Mouse (Mus musculus) embryonic facial prominence, embryonic 14.5 days (tissue): ENCODE results near the gene Blvra. TPM values are rescaled to one million over a fixed set of nuclear protein-coding genes. Genes with fewer than 3 reads are reported as not detected.
"Not testable (repeated sequence)": the region's sequence is repeated elsewhere in the genome, so short reads cannot be mapped to it uniquely, and the experiment has no call there.

Experiments used
- ATAC-seq: fragments of 200-750 bp; cut with Nextera tagmentation; 2 replicates; pipeline ENCODE4 v1.8.0; 2017; ENCODE audit warnings: low read depth, moderate number of reproducible peaks, moderate TSS enrichment
- DNase-seq: peaks from one replicate; pipeline ENCODE4 v3.0.0-alpha.2; 2015; ENCODE audit warnings: low spot score
- H3K27ac ChIP-seq: fragments of 300-500 bp; sonication (generic); replicated peaks from 2 replicates; pipeline ENCODE4 v1.5.1; 2014; ENCODE audit warnings: low read depth, mild to moderate bottlenecking, low read length, moderate library complexity
- H3K27me3 ChIP-seq: fragments of 300-500 bp; sonication (generic); replicated peaks from 2 replicates; pipeline ENCODE4 v1.6.1; 2014; ENCODE audit warnings: low read length; ENCODE audit not compliant: control insufficient read depth, insufficient read depth
- H3K36me3 ChIP-seq: fragments of 300-500 bp; sonication (generic); 2 replicates; pipeline ENCODE4 v1.6.1; 2014; ENCODE audit warnings: low read length, mixed read lengths; ENCODE audit not compliant: control insufficient read depth, insufficient read depth
- H3K4me1 ChIP-seq: fragments of 300-500 bp; sonication (generic); 2 replicates; pipeline ENCODE4 v1.6.1; 2014; ENCODE audit warnings: antibody characterized with exemption, low read length; ENCODE audit not compliant: control insufficient read depth, insufficient read depth
- H3K4me2 ChIP-seq: fragments of 300-500 bp; sonication (generic); 2 replicates; pipeline ENCODE4 v1.6.1; 2014; ENCODE audit warnings: low read depth, mild to moderate bottlenecking, low read length, moderate library complexity, mixed read lengths
- H3K4me3 ChIP-seq: fragments of 300-500 bp; sonication (generic); 2 replicates; pipeline ENCODE4 v1.5.1; 2014; ENCODE audit warnings: low read depth, mild to moderate bottlenecking, low read length
- H3K9ac ChIP-seq: fragments of 300-500 bp; sonication (generic); 2 replicates; pipeline ENCODE4 v1.6.1; 2014; ENCODE audit warnings: low read depth, mild to moderate bottlenecking, low read length, moderate library complexity, mixed read lengths
- H3K9me3 ChIP-seq: fragments of 300-500 bp; sonication (generic); 2 replicates; pipeline ENCODE4 v1.6.1; 2016; ENCODE audit warnings: low read length; ENCODE audit not compliant: control insufficient read depth
- WGBS: fragments of 180-500 bp; shearing (Covaris S2); extraction: QIAGEN DNeasy Blood & Tissue Kit; methylation state at CpG from one replicate; pipeline ENCODE4 v1.1.7; 2014; 5-methylcytosine and 5-hydroxymethylcytosine counted together
- polyA plus RNA-seq: library from polyadenylated mRNA; unstranded; fragments of >200 nt; fragmentation: Nextera tagmentation; extraction: Ambion mirVana; gene quantifications from 2 replicates; pipeline ENCODE4 v1.2.1, GENCODE M21; 2014

Blvra gene
- polyA plus RNA-seq, 1 experiment from 2014 or later = 46.0 TPM

DNA sequence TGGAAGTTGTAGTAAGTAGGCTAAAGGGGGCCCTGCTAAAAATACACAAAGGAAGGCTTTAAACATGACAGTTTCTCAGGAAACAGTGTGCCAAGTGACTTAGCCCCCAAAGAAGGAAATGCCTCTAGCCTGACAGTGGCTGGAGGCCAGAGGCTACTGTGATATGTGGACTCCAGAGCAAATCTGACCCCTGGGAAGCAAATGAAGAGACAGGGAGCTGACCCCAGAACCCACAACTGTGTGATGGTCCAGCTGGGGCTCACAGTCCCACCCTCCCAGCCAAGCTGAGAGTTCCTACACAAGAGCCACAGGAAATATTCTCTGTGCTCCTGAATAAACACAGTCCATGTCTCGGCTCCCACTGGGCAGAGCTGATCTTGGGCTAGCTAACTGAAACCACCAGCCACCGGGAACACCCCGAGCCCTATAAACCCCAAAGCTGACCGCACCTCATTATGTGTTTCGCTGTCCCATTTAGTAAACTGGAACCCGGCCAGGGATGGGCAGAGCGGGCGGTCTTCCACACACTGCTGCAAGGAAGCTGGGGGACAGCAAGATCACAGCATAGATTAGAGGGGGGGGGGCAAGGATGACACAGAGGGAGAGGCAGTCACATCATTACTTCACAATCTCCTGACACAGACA is 51.2 kb downstream of the Blvra start:
- H3K27ac ChIP-seq = no peak overlapping the region
- H3K4me3 ChIP-seq = no peak overlapping the region
- H3K27me3 ChIP-seq = no peaks in the 10 kb centered on the region
- no peak overlapping the region for H3K9ac ChIP-seq
- H3K4me2 ChIP-seq = no peak overlapping the region
- DNase-seq (peak; percentile 26), ATAC-seq (no peak)
- peaks cover 87% of the 10 kb centered on the region for H3K36me3 ChIP-seq
- WGBS = 89% methylated on average over 8 of the region's 8 CpGs
- H3K4me1 ChIP-seq = no peaks in the 10 kb centered on the region
- no peaks in the 10 kb centered on the region for H3K9me3 ChIP-seq

DNA sequence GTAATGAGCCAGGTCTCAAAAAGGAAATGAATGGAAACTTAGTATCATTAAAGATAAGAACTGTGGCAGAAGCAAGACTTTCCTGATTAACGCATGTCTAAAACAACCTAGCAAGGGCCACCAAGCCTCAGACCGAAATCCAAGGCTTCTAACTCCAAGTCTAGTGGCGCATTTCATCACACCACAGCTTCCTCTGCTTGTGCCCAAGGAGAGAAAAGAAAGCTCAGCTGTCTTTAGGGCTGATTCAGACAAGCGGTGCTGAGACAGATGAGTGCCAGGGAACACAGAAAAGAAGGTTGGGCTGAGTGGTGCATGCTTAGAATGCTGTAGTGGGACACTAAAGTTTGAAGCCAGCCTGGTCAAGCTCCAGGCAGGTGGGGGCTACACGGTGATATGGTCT is 58.5 kb downstream of the Blvra start:
- DNase-seq = no peak
- H3K4me2 ChIP-seq = no peak overlapping the region
- H3K9ac ChIP-seq = no peak overlapping the region
- no peak for ATAC-seq
- no peaks in the 10 kb centered on the region for H3K9me3 ChIP-seq
- H3K36me3 ChIP-seq = peaks cover 40% of the 10 kb centered on the region
- peaks cover 17% of the 10 kb centered on the region; the same call in 1 of the 2 replicates for H3K4me1 ChIP-seq
- WGBS = 92% methylated on average over 5 of the region's 5 CpGs
- no peaks in the 10 kb centered on the region for H3K27me3 ChIP-seq
- no peak overlapping the region for H3K4me3 ChIP-seq
- H3K27ac ChIP-seq = no peak overlapping the region

GRCm38 (mm10) chr2:127131353-127131752 is 60.9 kb downstream of the Blvra start:
- no peak for DNase-seq
- no peaks in the 10 kb centered on the region for H3K9me3 ChIP-seq
- WGBS = 71% methylated on average over 8 of the region's 8 CpGs
- no peak overlapping the region for H3K27ac ChIP-seq
- no peaks in the 10 kb centered on the region for H3K27me3 ChIP-seq
- H3K4me2 ChIP-seq = no peak overlapping the region; the same call in 1 of the 2 replicates
- peaks cover 17% of the 10 kb centered on the region; the same call in 1 of the 2 replicates for H3K4me1 ChIP-seq
- H3K9ac ChIP-seq = 0 out of 2 replicates have a peak overlapping the region, but pooled peaks have one; percentile 40
- ATAC-seq = no peak
- no peak overlapping the region for H3K4me3 ChIP-seq
- peaks cover 15% of the 10 kb centered on the region for H3K36me3 ChIP-seq

DNA sequence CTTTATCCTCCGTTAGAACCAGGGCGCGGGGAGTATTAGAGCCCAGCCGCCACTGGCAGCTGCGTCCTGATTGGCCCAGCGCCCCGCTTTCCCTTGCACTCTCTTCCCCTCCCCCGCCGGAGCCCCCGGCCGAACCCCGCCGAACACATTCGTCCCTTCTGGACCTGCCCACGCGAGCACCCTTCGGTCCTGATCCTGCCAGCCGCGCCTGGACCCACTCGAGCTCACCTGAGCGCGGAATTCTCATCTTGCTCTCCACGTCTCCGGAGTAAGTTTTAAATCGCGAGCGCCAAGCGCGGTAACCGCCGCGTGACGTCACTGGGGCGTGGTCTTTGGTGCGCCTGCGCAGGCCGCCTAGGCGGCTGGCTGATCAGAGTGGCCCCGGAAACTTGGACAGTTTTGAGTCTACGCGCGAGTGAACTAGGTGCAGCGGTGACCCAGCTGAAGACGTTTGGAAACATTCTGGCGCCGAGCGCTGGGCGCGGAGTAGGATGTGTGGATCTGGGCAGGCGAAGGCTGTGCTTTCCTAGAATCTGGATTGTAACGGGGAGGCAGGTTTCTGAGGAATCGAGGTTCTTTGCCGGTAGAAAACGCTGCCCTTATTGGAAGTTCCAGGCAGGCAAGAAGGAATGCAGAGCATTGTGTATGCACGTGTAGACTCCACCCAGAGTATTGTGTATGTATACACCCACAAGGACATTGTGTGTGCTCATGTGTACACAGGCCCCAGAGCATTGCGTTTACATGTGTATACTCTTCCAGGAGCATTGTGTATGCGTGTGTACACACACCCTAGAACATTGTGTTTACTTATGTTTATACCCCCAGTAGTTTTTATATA is 63.4 kb downstream of the Blvra start, which contains the start of gene Ncaph:
TSS of gene Ncaph (minus strand) at position 334 of the 841 bp plus-strand sequence.
- H3K9ac ChIP-seq = peak within 1 kb of the TSS; percentile 79
- peak within 1 kb of the TSS; percentile 64 for H3K4me3 ChIP-seq
- H3K9me3 ChIP-seq = no peaks in the 10 kb centered on the region
- no peaks in the 10 kb centered on the region for H3K27me3 ChIP-seq
- peak; percentile 90 for ATAC-seq
- peaks cover 26% of the 10 kb centered on the region; the same call in 1 of the 2 replicates for H3K4me1 ChIP-seq
- H3K4me2 ChIP-seq = peak within 1 kb of the TSS; percentile 70
- 1% methylated on average over 57 of the region's 57 CpGs for WGBS
- H3K27ac ChIP-seq = peak within 1 kb of the TSS; percentile 92
- DNase-seq = peak; percentile 94
- no peaks in the 10 kb centered on the region for H3K36me3 ChIP-seq

GRCm38 (mm10) chr2:127135255-127135654 is 64.8 kb downstream of the Blvra start:
- not testable (repeated sequence) for ATAC-seq, H3K9ac ChIP-seq, H3K36me3 ChIP-seq, H3K27me3 ChIP-seq, DNase-seq, H3K4me2 ChIP-seq, H3K9me3 ChIP-seq, H3K27ac ChIP-seq, H3K4me3 ChIP-seq
- WGBS = 38% methylated on average over 2 of the region's 3 CpGs
- H3K4me1 ChIP-seq = peaks cover 26% of the 10 kb centered on the region; the same call in 1 of the 2 replicates

GRCm38 (mm10) chr2:127136979-127137378 is 66.5 kb downstream of the Blvra start:
- ATAC-seq (peak; percentile 62), DNase-seq (peak; percentile 94)
- Histone ChIP-seq H3K9ac (no peak overlapping the region), H3K27me3 (no peaks in the 10 kb centered on the region), H3K4me2 (no peak overlapping the region; the same call in 1 of the 2 replicates), H3K36me3 (peaks cover 20% of the 10 kb centered on the region), H3K27ac (peak overlapping the region; percentile 59), H3K4me1 (peaks cover 20% of the 10 kb centered on the region; the same call in 1 of the 2 replicates), H3K9me3 (no peaks in the 10 kb centered on the region), H3K4me3 (no peak overlapping the region)
- WGBS = 6% methylated on average over 5 of the region's 5 CpGs

DNA sequence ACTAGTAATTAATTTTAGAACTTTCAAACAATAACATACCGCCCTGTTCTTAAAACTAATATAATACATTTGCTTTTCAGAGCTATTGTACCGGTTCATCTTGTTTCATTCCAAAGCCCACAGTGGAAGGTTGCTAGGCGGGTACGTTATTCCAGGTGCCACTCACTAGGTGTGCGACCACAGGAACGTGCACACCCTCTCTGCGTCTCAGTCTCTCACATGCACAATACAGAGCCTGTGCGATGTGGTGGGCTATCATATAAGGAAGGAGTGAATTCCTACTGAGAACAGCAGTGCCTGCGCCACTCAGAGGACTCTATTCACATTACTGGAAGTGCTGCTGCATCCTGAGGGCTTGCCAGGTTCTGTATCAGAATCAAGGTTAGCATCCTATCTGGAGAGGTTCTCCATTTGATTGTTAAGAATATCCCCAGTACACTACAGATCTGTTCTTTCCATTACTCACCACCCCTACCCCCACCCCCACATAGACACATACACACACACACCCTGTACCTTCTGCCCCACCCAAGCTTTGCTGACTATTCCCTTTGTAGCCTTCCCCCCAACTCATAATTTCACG is 67.5 kb downstream of the Blvra start:
- Histone ChIP-seq H3K9me3 (no peaks in the 10 kb centered on the region), H3K4me3 (no peak overlapping the region), H3K27me3 (no peaks in the 10 kb centered on the region), H3K27ac (peak overlapping the region; percentile 59), H3K4me2 (no peak overlapping the region), H3K4me1 (peaks cover 17% of the 10 kb centered on the region), H3K36me3 (peaks cover 20% of the 10 kb centered on the region), H3K9ac (0 out of 2 replicates have a peak overlapping the region, but pooled peaks have one; percentile 2)
- WGBS = 64% methylated on average over 10 of the region's 10 CpGs
- ATAC-seq = peak; percentile 48; the same call in 1 of the 2 replicates
- DNase-seq = peak; percentile 65

GRCm38 (mm10) chr2:127138449-127138848 is 68.0 kb downstream of the Blvra start:
- Histone ChIP-seq H3K4me3 (no peak overlapping the region), H3K4me2 (no peak overlapping the region), H3K27me3 (no peaks in the 10 kb centered on the region), H3K4me1 (peaks cover 17% of the 10 kb centered on the region), H3K9ac (0 out of 2 replicates have a peak overlapping the region, but pooled peaks have one; percentile 2), H3K27ac (peak overlapping the region; percentile 59), H3K36me3 (peaks cover 20% of the 10 kb centered on the region), H3K9me3 (no peaks in the 10 kb centered on the region)
- ATAC-seq (no peak), DNase-seq (no peak)
- WGBS = 67% methylated on average over 4 of the region's 4 CpGs
